Mouse (Mus musculus): ENCODE measurements around the gene Lin7a. TPM values are rescaled to one million over a fixed set of nuclear protein-coding genes. Genes with fewer than 3 reads are reported as not detected.

The Lin7a gene
- not detected in 2 replicates for total RNA-seq (2017)

- ATAC-seq (replicated peaks in 1 of 2; ENCODE audit: insufficient read depth in 1 of 2, low FRiP score in 2 of 2, low TSS enrichment in 1 of 2, low read depth in 1 of 2, poor library complexity in 2 of 2, severe bottlenecking in 2 of 2), result peak in 1 of 2 experiments; percentile 26; a peak in 1 of 4 replicates
Measured at GRCm38 (mm10) chr10:107271321-107272130, at the start of gene Lin7a. Lin7a (plus strand) TSS chr10:107271686.

GRCm38 (mm10) chr10:107221726-107222125 is 49.8 kb upstream of the Lin7a start:
- no peak for ATAC-seq (replicated peaks in 1 of 2; ENCODE audit: insufficient read depth in 1 of 2, low FRiP score in 2 of 2, low TSS enrichment in 1 of 2, low read depth in 1 of 2, poor library complexity in 2 of 2, severe bottlenecking in 2 of 2)

GRCm38 (mm10) chr10:107222406-107223185 is 48.9 kb upstream of the Lin7a start:
- ATAC-seq (replicated peaks in 1 of 2; ENCODE audit: insufficient read depth in 1 of 2, low FRiP score in 2 of 2, low TSS enrichment in 1 of 2, low read depth in 1 of 2, poor library complexity in 2 of 2, severe bottlenecking in 2 of 2), result no peak

- ATAC-seq (replicated peaks in 1 of 2; ENCODE audit: insufficient read depth in 1 of 2, low FRiP score in 2 of 2, low TSS enrichment in 1 of 2, low read depth in 1 of 2, poor library complexity in 2 of 2, severe bottlenecking in 2 of 2), result no peak
Measured at GRCm38 (mm10) chr10:107223186-107223440, 48.4 kb upstream of the Lin7a start.

- no peak for ATAC-seq (replicated peaks in 1 of 2; ENCODE audit: insufficient read depth in 1 of 2, low FRiP score in 2 of 2, low TSS enrichment in 1 of 2, low read depth in 1 of 2, poor library complexity in 2 of 2, severe bottlenecking in 2 of 2)
Measured at GRCm38 (mm10) chr10:107223821-107224220, 47.7 kb upstream of the Lin7a start.

GRCm38 (mm10) chr10:107224596-107225330 is 46.7 kb upstream of the Lin7a start:
- no peak for ATAC-seq (replicated peaks in 1 of 2; ENCODE audit: insufficient read depth in 1 of 2, low FRiP score in 2 of 2, low TSS enrichment in 1 of 2, low read depth in 1 of 2, poor library complexity in 2 of 2, severe bottlenecking in 2 of 2)

GRCm38 (mm10) chr10:107225331-107225835 is 46.1 kb upstream of the Lin7a start:
- no peak for ATAC-seq (replicated peaks in 1 of 2; ENCODE audit: insufficient read depth in 1 of 2, low FRiP score in 2 of 2, low TSS enrichment in 1 of 2, low read depth in 1 of 2, poor library complexity in 2 of 2, severe bottlenecking in 2 of 2)

GRCm38 (mm10) chr10:107225871-107226270 is 45.6 kb upstream of the Lin7a start:
- no peak for ATAC-seq (replicated peaks in 1 of 2; ENCODE audit: insufficient read depth in 1 of 2, low FRiP score in 2 of 2, low TSS enrichment in 1 of 2, low read depth in 1 of 2, poor library complexity in 2 of 2, severe bottlenecking in 2 of 2)

- no peak for ATAC-seq (replicated peaks in 1 of 2; ENCODE audit: insufficient read depth in 1 of 2, low FRiP score in 2 of 2, low TSS enrichment in 1 of 2, low read depth in 1 of 2, poor library complexity in 2 of 2, severe bottlenecking in 2 of 2)
Measured at GRCm38 (mm10) chr10:107227901-107228300, 43.6 kb upstream of the Lin7a start.

GRCm38 (mm10) chr10:107228776-107229175 is 42.7 kb upstream of the Lin7a start:
- no peak for ATAC-seq (replicated peaks in 1 of 2; ENCODE audit: insufficient read depth in 1 of 2, low FRiP score in 2 of 2, low TSS enrichment in 1 of 2, low read depth in 1 of 2, poor library complexity in 2 of 2, severe bottlenecking in 2 of 2)

GRCm38 (mm10) chr10:107229416-107229815 is 42.1 kb upstream of the Lin7a start:
- ATAC-seq (replicated peaks in 1 of 2; ENCODE audit: insufficient read depth in 1 of 2, low FRiP score in 2 of 2, low TSS enrichment in 1 of 2, low read depth in 1 of 2, poor library complexity in 2 of 2, severe bottlenecking in 2 of 2), result no peak

GRCm38 (mm10) chr10:107230081-107230850 is 41.2 kb upstream of the Lin7a start:
- no peak for ATAC-seq (replicated peaks in 1 of 2; ENCODE audit: insufficient read depth in 1 of 2, low FRiP score in 2 of 2, low TSS enrichment in 1 of 2, low read depth in 1 of 2, poor library complexity in 2 of 2, severe bottlenecking in 2 of 2)

GRCm38 (mm10) chr10:107230851-107231130 is 40.7 kb upstream of the Lin7a start:
- no peak for ATAC-seq (replicated peaks in 1 of 2; ENCODE audit: insufficient read depth in 1 of 2, low FRiP score in 2 of 2, low TSS enrichment in 1 of 2, low read depth in 1 of 2, poor library complexity in 2 of 2, severe bottlenecking in 2 of 2)

GRCm38 (mm10) chr10:107231421-107232010 is 40.0 kb upstream of the Lin7a start:
- no peak for ATAC-seq (replicated peaks in 1 of 2; ENCODE audit: insufficient read depth in 1 of 2, low FRiP score in 2 of 2, low TSS enrichment in 1 of 2, low read depth in 1 of 2, poor library complexity in 2 of 2, severe bottlenecking in 2 of 2)

- ATAC-seq (replicated peaks in 1 of 2; ENCODE audit: insufficient read depth in 1 of 2, low FRiP score in 2 of 2, low TSS enrichment in 1 of 2, low read depth in 1 of 2, poor library complexity in 2 of 2, severe bottlenecking in 2 of 2), result no peak
Measured at GRCm38 (mm10) chr10:107232491-107233110, 38.9 kb upstream of the Lin7a start.

GRCm38 (mm10) chr10:107233221-107233620 is 38.3 kb upstream of the Lin7a start:
- ATAC-seq (replicated peaks in 1 of 2; ENCODE audit: insufficient read depth in 1 of 2, low FRiP score in 2 of 2, low TSS enrichment in 1 of 2, low read depth in 1 of 2, poor library complexity in 2 of 2, severe bottlenecking in 2 of 2), result no peak

GRCm38 (mm10) chr10:107233825-107234224 is 37.7 kb upstream of the Lin7a start:
- no peak for ATAC-seq (replicated peaks in 1 of 2; ENCODE audit: insufficient read depth in 1 of 2, low FRiP score in 2 of 2, low TSS enrichment in 1 of 2, low read depth in 1 of 2, poor library complexity in 2 of 2, severe bottlenecking in 2 of 2)
